Mouse (Mus musculus): Measurements from ENCODE around the gene Gtse1. TPM values are rescaled to one million over a fixed set of nuclear protein-coding genes. Genes with fewer than 3 reads are reported as not detected.

Gene Gtse1
- total RNA-seq (2014; rRNA removed) (2.4 and 3.2 TPM in 2 replicates), polyA plus RNA-seq (2015; fragmentation: Nextera tagmentation; extraction: Ambion mirVana) (1.8 and 1.9 TPM in 2 replicates)

DNA sequence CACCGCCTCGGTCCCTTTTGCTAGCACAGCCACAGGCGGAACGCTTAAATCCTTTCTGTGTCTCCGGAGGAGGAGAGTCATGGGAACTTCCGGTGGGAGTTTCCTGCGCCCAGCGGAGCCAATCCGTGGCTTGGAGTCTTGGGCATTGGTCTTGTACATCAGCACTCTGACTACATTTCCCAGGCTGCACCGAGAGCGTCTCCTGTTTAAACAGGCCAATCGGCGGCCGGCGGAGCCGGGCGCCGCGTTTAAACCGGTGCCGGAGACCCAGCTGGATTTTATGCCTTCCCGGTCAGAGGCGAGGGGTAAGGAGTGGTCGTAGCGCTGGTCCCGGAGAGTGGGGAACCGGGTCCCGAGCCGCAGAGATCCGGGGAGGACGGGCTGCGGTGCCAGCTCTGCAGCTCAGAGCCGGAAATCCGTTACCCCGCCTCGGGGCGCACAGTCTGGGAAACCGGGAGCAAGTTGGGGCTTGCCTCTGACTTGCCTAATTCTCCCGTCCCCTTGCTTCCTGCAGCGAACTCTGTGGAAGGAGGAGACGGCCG lies at the start of gene Gtse1:
TSS of gene Gtse1 (plus strand) at position 256 of the 542 bp plus-strand sequence.
- H3K4me3 ChIP-seq (ENCODE audit: low read depth, low read length) = peak within 1 kb of the TSS; percentile 55
- H3K27me3 ChIP-seq (ENCODE audit: insufficient read depth, low read length) = no peaks in the 10 kb centered on the region
- peak within 1 kb of the TSS; percentile 91 for H3K4me2 ChIP-seq (ENCODE audit: low read depth, low read length, poor library complexity, severe bottlenecking)
- DNase-seq (ENCODE audit: low spot score) (peak; percentile 99), ATAC-seq (ENCODE audit: low FRiP score) (peak; percentile 97)
- under 1% methylated on average over 42 of the region's 42 CpGs for WGBS
- H3K4me1 ChIP-seq (ENCODE audit: insufficient read depth, low read length) = peaks cover 3% of the 10 kb centered on the region; the same call in 1 of the 2 replicates
- H3K36me3 ChIP-seq (ENCODE audit: insufficient read depth, low read length) = no peaks in the 10 kb centered on the region
- no peak for TF ChIP-seq CTCF (IDR thresholded peaks at IDR 0.05)
- no peaks in the 10 kb centered on the region for H3K9me3 ChIP-seq (ENCODE audit: low read length)
- H3K27ac ChIP-seq (ENCODE audit: low read depth, low read length) = peak within 1 kb of the TSS; percentile 86
- peak within 1 kb of the TSS; percentile 79 for H3K9ac ChIP-seq (replicated peaks; ENCODE audit: low read length, poor library complexity, severe bottlenecking)

DNA sequence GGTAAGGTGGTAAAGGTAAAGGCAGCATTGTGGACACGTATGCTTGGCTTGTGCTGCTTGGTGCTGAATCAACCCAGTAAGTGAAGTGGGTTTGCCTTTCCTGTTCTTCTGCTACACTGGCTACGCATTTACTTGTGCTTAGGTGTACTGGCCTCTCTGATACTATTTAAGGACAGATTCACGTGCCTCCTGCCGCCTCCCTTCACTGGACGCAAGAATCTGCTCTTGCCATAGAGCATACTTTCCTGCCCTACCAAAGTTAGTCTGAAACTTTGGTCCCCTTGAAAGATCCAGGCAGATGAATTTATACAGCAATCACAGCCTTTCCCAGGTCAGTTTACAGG lies 49.1 kb upstream of the Gtse1 start:
- Histone ChIP-seq H3K36me3 (ENCODE audit: insufficient read depth, low read length) (no peaks in the 10 kb centered on the region), H3K27ac (ENCODE audit: low read depth, low read length) (peak overlapping the region; percentile 14; the same call in 1 of the 2 replicates)
- 85% methylated on average over 5 of the region's 5 CpGs for WGBS

DNA sequence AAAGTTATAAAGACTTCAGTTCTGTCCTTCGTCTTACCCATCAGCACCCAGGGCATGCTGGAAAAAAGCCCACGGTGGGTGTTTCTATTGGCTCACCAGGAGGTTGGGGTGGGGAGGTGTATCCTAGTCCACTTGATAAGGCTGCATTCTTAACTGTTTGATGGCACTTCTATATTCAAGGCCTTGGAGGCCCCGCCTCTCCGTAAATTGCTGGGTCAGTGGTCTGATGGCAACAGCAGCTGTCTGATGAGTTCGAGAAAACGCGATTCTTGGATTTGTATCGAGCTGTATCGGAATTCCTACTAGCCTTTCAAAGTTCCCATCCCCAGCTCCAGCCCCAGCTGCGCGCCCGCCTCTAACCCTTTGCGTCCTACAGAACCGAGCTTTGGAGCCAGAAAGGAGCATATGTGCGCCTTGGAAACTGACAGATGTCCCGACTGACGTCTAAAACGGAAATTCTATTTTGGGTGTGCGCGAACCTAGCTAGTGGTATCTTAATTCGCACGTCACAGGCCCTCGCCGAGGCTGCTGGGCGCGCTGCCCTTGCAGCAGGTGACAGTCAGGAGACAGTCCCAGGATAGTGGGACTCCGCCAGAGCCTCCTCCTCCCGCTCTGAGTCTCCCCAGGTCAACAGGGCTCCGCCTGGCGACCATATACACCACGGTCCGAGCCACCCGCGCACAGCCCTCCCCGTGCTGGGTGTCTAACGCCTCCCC lies 48.6 kb upstream of the Gtse1 start:
- 4% methylated on average over 36 of the region's 36 CpGs for WGBS
- Histone ChIP-seq H3K9me3 (ENCODE audit: low read length) (no peaks in the 10 kb centered on the region), H3K27me3 (ENCODE audit: insufficient read depth, low read length) (no peaks in the 10 kb centered on the region), H3K36me3 (ENCODE audit: insufficient read depth, low read length) (no peaks in the 10 kb centered on the region), H3K9ac (replicated peaks; ENCODE audit: low read length, poor library complexity, severe bottlenecking) (peak overlapping the region; percentile 87), H3K4me2 (ENCODE audit: low read depth, low read length, poor library complexity, severe bottlenecking) (peak overlapping the region; percentile 58), H3K4me3 (ENCODE audit: low read depth, low read length) (peak overlapping the region; percentile 71), H3K4me1 (ENCODE audit: insufficient read depth, low read length) (peaks cover 6% of the 10 kb centered on the region; the same call in 1 of the 2 replicates), H3K27ac (ENCODE audit: low read depth, low read length) (peak overlapping the region; percentile 95)
- peak; percentile 40; the same call in 1 of the 2 replicates for TF ChIP-seq CTCF (IDR thresholded peaks at IDR 0.05)
- ATAC-seq (ENCODE audit: low FRiP score) = peak; percentile 81
- peak; percentile 62 for DNase-seq (ENCODE audit: low spot score)

More for the DNA sequence above, 49.1 kb upstream of the Gtse1 start:
- TF ChIP-seq CTCF (IDR thresholded peaks at IDR 0.05) = no peak
- no peak for ATAC-seq (ENCODE audit: low FRiP score)
- Histone ChIP-seq H3K4me1 (ENCODE audit: insufficient read depth, low read length) (peaks cover 6% of the 10 kb centered on the region; the same call in 1 of the 2 replicates), H3K9ac (replicated peaks; ENCODE audit: low read length, poor library complexity, severe bottlenecking) (no peak overlapping the region), H3K27me3 (ENCODE audit: insufficient read depth, low read length) (no peaks in the 10 kb centered on the region), H3K4me3 (ENCODE audit: low read depth, low read length) (peak overlapping the region; percentile 71), H3K9me3 (ENCODE audit: low read length) (no peaks in the 10 kb centered on the region), H3K4me2 (ENCODE audit: low read depth, low read length, poor library complexity, severe bottlenecking) (peak overlapping the region; percentile 58)
- DNase-seq (ENCODE audit: low spot score) = no peak

DNA sequence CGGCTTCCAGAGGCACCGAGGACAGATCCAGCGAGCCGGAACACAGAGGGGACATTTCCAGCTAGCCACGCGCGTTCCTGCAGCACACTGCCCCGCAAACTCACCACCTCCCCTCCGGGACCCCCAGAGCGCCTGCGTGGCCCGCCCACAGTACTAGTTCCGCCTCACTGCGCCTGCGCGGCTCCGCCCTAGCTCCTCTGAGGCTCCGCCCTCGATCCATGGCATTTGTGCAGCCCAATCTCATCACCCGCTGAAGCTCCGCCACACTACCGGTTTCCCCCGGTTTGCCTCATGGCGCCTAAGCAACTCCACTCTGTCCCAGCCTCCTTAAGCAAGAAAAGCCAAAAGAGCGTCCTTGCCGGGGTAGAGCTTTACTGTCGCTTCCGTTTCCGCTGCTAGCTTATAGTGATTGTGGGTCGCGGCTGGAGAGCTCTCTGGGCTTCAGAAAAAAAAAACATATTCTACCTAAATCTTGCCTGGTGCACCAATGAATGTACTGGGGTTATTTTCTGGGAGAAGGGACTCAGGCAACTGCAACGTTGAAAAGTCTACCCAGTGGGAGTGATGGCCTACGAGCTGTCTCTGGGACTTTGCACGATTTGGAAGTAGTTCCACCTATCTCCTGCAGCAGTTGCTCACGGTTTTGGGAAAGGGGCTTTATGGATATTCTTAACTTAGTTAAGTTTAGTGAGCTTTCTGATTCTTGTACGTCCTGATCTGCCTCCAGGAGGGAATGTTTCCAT lies 47.8 kb upstream of the Gtse1 start, which contains the start of gene Cdpf1:
TSS of gene Cdpf1 (minus strand) at position 163 of the 743 bp plus-strand sequence.
- H3K4me2 ChIP-seq (ENCODE audit: low read depth, low read length, poor library complexity, severe bottlenecking) = peak within 1 kb of the TSS; percentile 58
- no peaks in the 10 kb centered on the region for H3K9me3 ChIP-seq (ENCODE audit: low read length)
- no peaks in the 10 kb centered on the region for H3K36me3 ChIP-seq (ENCODE audit: insufficient read depth, low read length)
- H3K4me3 ChIP-seq (ENCODE audit: low read depth, low read length) = peak within 1 kb of the TSS; percentile 71
- no peak; the same call in none of the 2 replicates for TF ChIP-seq CTCF (IDR thresholded peaks at IDR 0.05)
- peak within 1 kb of the TSS; percentile 87 for H3K9ac ChIP-seq (replicated peaks; ENCODE audit: low read length, poor library complexity, severe bottlenecking)
- H3K27me3 ChIP-seq (ENCODE audit: insufficient read depth, low read length) = no peaks in the 10 kb centered on the region
- peaks cover 6% of the 10 kb centered on the region; the same call in 1 of the 2 replicates for H3K4me1 ChIP-seq (ENCODE audit: insufficient read depth, low read length)
- H3K27ac ChIP-seq (ENCODE audit: low read depth, low read length) = peak within 1 kb of the TSS; percentile 95
- 3% methylated on average over 32 of the region's 36 CpGs for WGBS
- ATAC-seq (ENCODE audit: low FRiP score) (peak; percentile 92), DNase-seq (ENCODE audit: low spot score) (peak; percentile 99)

DNA sequence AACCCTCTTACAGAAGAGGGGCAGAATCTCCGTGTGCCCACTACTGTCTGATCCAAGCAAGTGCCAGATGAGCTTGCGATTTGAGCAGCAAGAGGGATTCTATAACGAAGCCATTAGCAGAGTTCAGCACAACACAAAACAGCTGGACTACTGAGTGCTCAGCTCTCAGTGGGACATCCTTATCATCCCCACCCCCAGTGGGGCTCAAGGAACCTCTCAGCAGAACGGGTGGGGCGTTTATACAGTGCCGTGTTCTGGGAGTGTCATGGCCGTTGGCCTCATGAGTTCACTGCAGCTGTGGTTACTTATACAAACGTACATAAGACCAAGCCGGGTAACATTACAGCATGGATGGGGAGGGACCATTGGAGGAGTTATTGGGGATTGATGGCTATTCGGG lies 46.1 kb upstream of the Gtse1 start:
- no peak for ATAC-seq (ENCODE audit: low FRiP score)
- Histone ChIP-seq H3K27me3 (ENCODE audit: insufficient read depth, low read length) (no peaks in the 10 kb centered on the region), H3K4me2 (ENCODE audit: low read depth, low read length, poor library complexity, severe bottlenecking) (no peak overlapping the region), H3K27ac (ENCODE audit: low read depth, low read length) (no peak overlapping the region), H3K4me3 (ENCODE audit: low read depth, low read length) (no peak overlapping the region), H3K4me1 (ENCODE audit: insufficient read depth, low read length) (peaks cover 6% of the 10 kb centered on the region; the same call in 1 of the 2 replicates), H3K36me3 (ENCODE audit: insufficient read depth, low read length) (no peaks in the 10 kb centered on the region), H3K9me3 (ENCODE audit: low read length) (peaks cover 3% of the 10 kb centered on the region; the same call in 1 of the 2 replicates), H3K9ac (replicated peaks; ENCODE audit: low read length, poor library complexity, severe bottlenecking) (no peak overlapping the region)
- no peak for DNase-seq (ENCODE audit: low spot score)
- no peak for TF ChIP-seq CTCF (IDR thresholded peaks at IDR 0.05)
- 76% methylated on average over 10 of the region's 10 CpGs for WGBS
